Mouse (Mus musculus): ENCODE measurements around the gene Lrrfip1. TPM values are rescaled to one million over a fixed set of nuclear protein-coding genes. Genes with fewer than 3 reads are reported as not detected.

The Lrrfip1 gene
- polyA plus RNA-seq, 1 experiment from 2014 or later: 85.4 TPM

DNA sequence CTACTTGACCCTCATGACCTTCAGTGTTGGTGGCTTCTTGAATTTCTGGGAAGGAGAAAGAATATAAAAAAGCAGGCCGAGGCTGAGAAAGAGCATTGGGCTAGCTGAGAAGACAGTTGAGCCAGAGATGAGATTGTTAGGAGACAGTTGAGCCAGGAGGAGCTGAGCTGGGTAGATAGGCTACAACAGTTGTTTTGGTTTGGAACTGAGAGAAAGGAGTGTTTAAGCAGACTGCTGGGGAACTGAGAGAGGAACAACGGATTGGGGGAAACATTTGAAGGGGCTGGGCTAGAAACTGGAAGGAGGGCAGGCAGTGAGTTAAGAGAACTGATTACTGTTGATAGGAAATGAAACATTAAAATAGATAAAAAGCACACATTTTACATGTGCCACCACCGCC, 177.5 kb downstream of the Lrrfip1 start:
- H3K4me1 ChIP-seq (ENCODE audit: control insufficient read depth, insufficient read depth, low read length): peaks cover 8% of the 10 kb centered on the region
- ATAC-seq (ENCODE audit: insufficient read depth, low FRiP score): no peak
- H3K27me3 ChIP-seq (ENCODE audit: control insufficient read depth, insufficient read depth, low read length): no peaks in the 10 kb centered on the region
- no peak overlapping the region for H3K9ac ChIP-seq (ENCODE audit: low read length)
- H3K4me2 ChIP-seq (ENCODE audit: low read depth, low read length): no peak overlapping the region
- no peak overlapping the region for H3K4me3 ChIP-seq (replicated peaks; ENCODE audit: low read length)
- no peak overlapping the region for H3K27ac ChIP-seq (ENCODE audit: low read length)
- WGBS: 54% methylated on average over 3 of the region's 3 CpGs
- H3K36me3 ChIP-seq (ENCODE audit: control insufficient read depth, insufficient read depth, low read length): no peaks in the 10 kb centered on the region
- H3K9me3 ChIP-seq (replicated peaks; ENCODE audit: control insufficient read depth, low read length): no peaks in the 10 kb centered on the region

DNA sequence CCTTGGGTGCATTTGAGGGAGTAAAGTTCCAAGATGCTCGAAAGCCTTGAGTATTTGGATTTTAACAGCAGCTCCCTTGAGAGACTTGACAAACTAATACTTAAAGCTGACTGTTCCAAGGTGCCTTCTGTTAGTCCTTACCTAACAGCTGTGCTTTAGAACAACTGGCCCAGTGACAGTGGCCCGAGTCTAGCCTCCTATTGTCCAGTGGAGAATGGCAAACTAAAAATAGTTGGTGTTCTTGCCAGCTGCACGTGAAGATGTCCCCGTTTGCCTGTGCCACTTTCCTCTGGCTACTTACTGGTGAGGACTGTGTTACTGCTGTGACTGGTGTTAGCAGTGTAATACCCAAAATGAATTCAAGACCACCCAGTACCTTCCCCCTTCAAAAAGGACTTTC, 178.3 kb downstream of the Lrrfip1 start:
- H3K27ac ChIP-seq (ENCODE audit: low read length): no peak overlapping the region
- ATAC-seq (ENCODE audit: insufficient read depth, low FRiP score): no peak
- no peak overlapping the region for H3K4me2 ChIP-seq (ENCODE audit: low read depth, low read length)
- peaks cover 17% of the 10 kb centered on the region for H3K4me1 ChIP-seq (ENCODE audit: control insufficient read depth, insufficient read depth, low read length)
- no peaks in the 10 kb centered on the region for H3K36me3 ChIP-seq (ENCODE audit: control insufficient read depth, insufficient read depth, low read length)
- 71% methylated on average over 4 of the region's 4 CpGs for WGBS
- H3K9me3 ChIP-seq (replicated peaks; ENCODE audit: control insufficient read depth, low read length): no peaks in the 10 kb centered on the region
- no peak overlapping the region for H3K9ac ChIP-seq (ENCODE audit: low read length)
- no peak overlapping the region for H3K4me3 ChIP-seq (replicated peaks; ENCODE audit: low read length)
- no peaks in the 10 kb centered on the region for H3K27me3 ChIP-seq (ENCODE audit: control insufficient read depth, insufficient read depth, low read length)

Other genes starting within 250 kb of the Lrrfip1 start
- 144 and 162 TPM in 2 replicates for gene Col6a3, start 154.8 kb upstream of the Lrrfip1 start, polyA plus RNA-seq (2015; fragmentation: Nextera tagmentation; extraction: Ambion mirVana)
- gene Mlph, start 83.7 kb upstream of the Lrrfip1 start, polyA plus RNA-seq (2015; fragmentation: Nextera tagmentation; extraction: Ambion mirVana): 4.4 and 9.0 TPM in 2 replicates
- not detected in 2 replicates for gene Prlh, start 45.6 kb upstream of the Lrrfip1 start, polyA plus RNA-seq (2015; fragmentation: Nextera tagmentation; extraction: Ambion mirVana)
- gene Rab17, start 29.1 kb upstream of the Lrrfip1 start, polyA plus RNA-seq (2015; fragmentation: Nextera tagmentation; extraction: Ambion mirVana): 10.0 and 12.1 TPM in 2 replicates
- 0.35 and 0.45 TPM in 2 replicates for gene Rbm44, start 146.4 kb downstream of the Lrrfip1 start, polyA plus RNA-seq (2015; fragmentation: Nextera tagmentation; extraction: Ambion mirVana)
- gene Ramp1, start 181.1 kb downstream of the Lrrfip1 start, polyA plus RNA-seq (2015; fragmentation: Nextera tagmentation; extraction: Ambion mirVana): 6.6 and 8.6 TPM in 2 replicates

Measured in stomach, embryonic 16.5 days (tissue).